Mouse (Mus musculus) forebrain, embryonic 13.5 days (tissue): Measurements from ENCODE around the gene Glis3. TPM values are rescaled to one million over a fixed set of nuclear protein-coding genes. Genes with fewer than 3 reads are reported as not detected.

Experiments used
- ATAC-seq: fragments of 200-750 bp; cut with Nextera tagmentation; 2 replicates; pipeline ENCODE4 v1.8.0; 2017
- H3K27ac ChIP-seq: fragments of 300-500 bp; sonication (generic); 2 replicates; pipeline ENCODE4 v1.5.1; 2015; ENCODE audit warnings: inconsistent platforms, mild to moderate bottlenecking, moderate library complexity
- H3K27me3 ChIP-seq: fragments of 300-500 bp; sonication (generic); 2 replicates; pipeline ENCODE4 v1.6.1; 2015; ENCODE audit warnings: mild to moderate bottlenecking, inconsistent platforms
- H3K36me3 ChIP-seq: fragments of 300-500 bp; sonication (generic); 2 replicates; pipeline ENCODE4 v1.6.1; 2015; ENCODE audit warnings: mild to moderate bottlenecking, inconsistent platforms; ENCODE audit not compliant: poor library complexity, severe bottlenecking
- H3K4me1 ChIP-seq: fragments of 300-500 bp; sonication (generic); 2 replicates; pipeline ENCODE4 v1.6.1; 2015; ENCODE audit warnings: inconsistent platforms
- H3K4me2 ChIP-seq: fragments of 300-500 bp; sonication (generic); 2 replicates; pipeline ENCODE4 v1.6.1; 2015; ENCODE audit warnings: inconsistent platforms, mild to moderate bottlenecking, moderate library complexity
- H3K4me3 ChIP-seq: fragments of 300-500 bp; sonication (generic); 2 replicates; pipeline ENCODE4 v1.5.1; 2015; ENCODE audit warnings: mild to moderate bottlenecking, inconsistent platforms
- H3K9ac ChIP-seq: fragments of 300-500 bp; sonication (generic); 2 replicates; pipeline ENCODE4 v1.6.1; 2015; ENCODE audit warnings: mild to moderate bottlenecking, inconsistent platforms
- H3K9me3 ChIP-seq: fragments of 300-500 bp; sonication (generic); replicated peaks from 2 replicates; pipeline ENCODE4 v1.6.1; 2016; ENCODE audit warnings: inconsistent platforms
- WGBS: fragments of 180-500 bp; shearing (Covaris S2); methylation state at CpG from one replicate; pipeline ENCODE4 v1.1.7; 2015; 5-methylcytosine and 5-hydroxymethylcytosine counted together
- polyA plus RNA-seq: library from polyadenylated mRNA; unstranded; fragments of >200 nt; fragmentation: Nextera tagmentation; extraction: Ambion mirVana; gene quantifications from 2 replicates; pipeline ENCODE4 v1.2.1, GENCODE M21; 2015

The Glis3 gene
- 1.1 and 1.3 TPM in 2 replicates for polyA plus RNA-seq

- Histone ChIP-seq H3K9ac (peak within 1 kb of the TSS; percentile 68), H3K27me3 (peaks cover 53% of the 10 kb centered on the region), H3K9me3 (no peaks in the 10 kb centered on the region), H3K4me1 (peaks cover 39% of the 10 kb centered on the region), H3K27ac (no peak within 1 kb of the TSS), H3K36me3 (no peaks in the 10 kb centered on the region), H3K4me2 (peak within 1 kb of the TSS; percentile 99), H3K4me3 (peak within 1 kb of the TSS; percentile 58)
- ATAC-seq = peak; percentile 91
- WGBS = 0% methylated on average over 55 of the region's 66 CpGs
Observed at GRCm38 (mm10) chr19:28679776-28680391, at the start of gene Glis3. Glis3 (minus strand) TSS chr19:28680077.

DNA sequence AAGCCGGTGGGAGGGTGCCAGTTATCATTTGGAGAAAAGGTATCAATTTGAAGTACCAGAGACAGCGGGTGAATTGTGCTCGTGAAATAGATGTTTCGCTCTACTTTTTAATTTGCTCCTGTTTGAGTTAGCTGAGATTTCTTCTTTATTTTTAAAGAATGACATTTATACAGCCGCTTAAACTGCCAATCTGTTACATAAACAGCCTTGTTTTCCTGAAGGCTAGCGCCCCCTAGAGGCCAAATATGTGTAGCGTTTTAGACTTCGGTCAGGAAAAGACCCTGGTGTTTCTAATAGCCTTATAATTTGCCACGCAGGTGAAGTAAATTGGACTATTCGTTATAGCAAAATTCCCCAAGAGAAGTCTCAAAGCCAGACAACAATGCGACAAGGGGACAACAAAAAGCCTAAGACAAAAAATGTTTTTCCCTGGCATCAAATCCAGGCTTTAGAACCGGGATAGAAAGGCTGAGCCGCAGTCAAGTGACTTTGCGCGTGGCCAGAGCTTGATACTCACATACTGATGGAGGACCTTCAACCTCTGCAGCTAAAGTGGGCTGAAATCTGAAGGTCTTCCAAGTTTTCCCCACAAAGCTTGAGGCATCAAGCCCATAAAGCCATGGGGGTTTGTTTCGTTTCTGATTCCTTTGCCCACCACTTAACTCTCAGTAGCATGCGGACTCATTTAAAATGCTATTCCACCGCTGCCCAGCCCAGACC is 46.4 kb upstream of the Glis3 start:
- no peak overlapping the region for H3K27ac ChIP-seq
- peaks cover 4% of the 10 kb centered on the region; the same call in 1 of the 2 replicates for H3K27me3 ChIP-seq

DNA sequence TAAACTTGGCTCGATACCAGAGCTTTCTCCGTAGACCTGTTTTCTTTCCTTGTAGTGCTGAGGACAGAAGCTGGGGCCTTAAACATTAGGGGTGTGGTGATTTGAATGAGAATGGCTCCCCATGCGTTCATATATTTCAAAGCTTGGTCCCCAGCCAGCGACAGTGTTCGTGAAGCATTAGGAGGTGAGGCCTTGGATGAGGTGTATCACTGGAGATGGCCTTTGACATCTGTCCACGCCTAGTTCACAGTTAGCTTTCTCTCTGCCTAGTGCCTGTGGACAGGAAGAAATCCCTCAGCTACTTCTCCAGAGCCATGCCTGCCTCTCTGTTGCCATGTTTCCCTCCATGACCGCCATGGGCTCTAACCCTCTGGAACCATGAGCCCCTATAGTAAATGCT is 44.8 kb upstream of the Glis3 start:
- no peaks in the 10 kb centered on the region for H3K36me3 ChIP-seq
- H3K9ac ChIP-seq = no peak overlapping the region
- WGBS = 82% methylated on average over 7 of the region's 7 CpGs
- ATAC-seq = no peak
- H3K27me3 ChIP-seq = peaks cover 4% of the 10 kb centered on the region; the same call in 1 of the 2 replicates
- no peak overlapping the region for H3K4me2 ChIP-seq
- no peak overlapping the region for H3K4me3 ChIP-seq
- no peaks in the 10 kb centered on the region for H3K9me3 ChIP-seq
- no peak overlapping the region for H3K27ac ChIP-seq
- no peaks in the 10 kb centered on the region for H3K4me1 ChIP-seq

More for the DNA sequence above, 46.4 kb upstream of the Glis3 start:
- Histone ChIP-seq H3K4me2 (no peak overlapping the region), H3K9me3 (no peaks in the 10 kb centered on the region), H3K4me1 (no peaks in the 10 kb centered on the region), H3K36me3 (no peaks in the 10 kb centered on the region), H3K4me3 (no peak overlapping the region), H3K9ac (no peak overlapping the region)
- 58% methylated on average over 18 of the region's 18 CpGs for WGBS
- ATAC-seq = no peak

DNA sequence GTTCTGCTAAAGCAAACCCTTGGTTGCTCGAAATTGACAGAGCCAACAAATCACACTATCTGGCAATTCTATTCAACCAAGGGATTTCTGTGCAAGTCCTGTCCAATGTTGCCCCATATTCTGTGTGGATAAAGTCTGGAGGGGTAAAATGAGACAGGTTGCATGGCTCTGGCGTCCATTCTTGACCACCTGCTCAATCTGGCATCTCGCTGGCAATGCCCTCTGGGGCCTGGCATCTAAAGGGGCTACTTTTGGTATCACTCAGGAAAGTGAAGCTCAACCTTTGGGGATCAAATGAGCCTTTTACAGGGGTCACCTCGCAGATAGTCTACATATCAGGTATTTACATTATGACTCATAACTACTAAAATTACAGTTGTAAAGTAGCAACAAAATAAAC is 42.7 kb upstream of the Glis3 start:
- H3K9me3 ChIP-seq = no peaks in the 10 kb centered on the region
- 79% methylated on average over 4 of the region's 4 CpGs for WGBS
- no peak overlapping the region for H3K9ac ChIP-seq
- no peaks in the 10 kb centered on the region for H3K4me1 ChIP-seq
- H3K27ac ChIP-seq = no peak overlapping the region
- ATAC-seq = no peak
- peaks cover 4% of the 10 kb centered on the region; the same call in 1 of the 2 replicates for H3K27me3 ChIP-seq
- no peak overlapping the region for H3K4me2 ChIP-seq
- H3K4me3 ChIP-seq = no peak overlapping the region
- H3K36me3 ChIP-seq = no peaks in the 10 kb centered on the region

DNA sequence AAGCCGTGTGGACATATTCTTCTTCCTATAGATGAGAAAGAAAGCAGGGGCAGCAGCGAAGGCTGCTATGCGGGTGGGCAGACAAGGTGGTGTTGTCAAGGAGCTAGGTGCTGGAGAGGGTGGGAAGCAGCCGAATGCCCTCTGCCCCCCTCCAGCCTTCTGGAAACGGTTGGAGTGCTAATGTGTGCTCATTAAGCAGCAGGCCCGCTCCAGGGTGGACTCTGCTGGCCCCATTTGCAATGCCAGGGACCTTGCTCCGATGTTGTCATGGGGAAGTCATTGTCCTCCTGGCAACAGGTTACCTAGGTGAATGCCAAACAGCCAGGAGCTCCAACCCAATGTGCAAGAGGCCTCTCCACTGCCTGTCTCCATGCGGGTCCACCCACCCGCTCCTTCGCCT is 42.0 kb upstream of the Glis3 start:
- H3K4me2 ChIP-seq = no peak overlapping the region
- H3K9ac ChIP-seq = no peak overlapping the region
- H3K9me3 ChIP-seq = no peaks in the 10 kb centered on the region
- H3K36me3 ChIP-seq = no peaks in the 10 kb centered on the region
- peaks cover 4% of the 10 kb centered on the region; the same call in 1 of the 2 replicates for H3K27me3 ChIP-seq
- no peaks in the 10 kb centered on the region for H3K4me1 ChIP-seq
- H3K27ac ChIP-seq = no peak overlapping the region
- H3K4me3 ChIP-seq = no peak overlapping the region
- ATAC-seq = no peak
- 86% methylated on average over 10 of the region's 10 CpGs for WGBS

DNA sequence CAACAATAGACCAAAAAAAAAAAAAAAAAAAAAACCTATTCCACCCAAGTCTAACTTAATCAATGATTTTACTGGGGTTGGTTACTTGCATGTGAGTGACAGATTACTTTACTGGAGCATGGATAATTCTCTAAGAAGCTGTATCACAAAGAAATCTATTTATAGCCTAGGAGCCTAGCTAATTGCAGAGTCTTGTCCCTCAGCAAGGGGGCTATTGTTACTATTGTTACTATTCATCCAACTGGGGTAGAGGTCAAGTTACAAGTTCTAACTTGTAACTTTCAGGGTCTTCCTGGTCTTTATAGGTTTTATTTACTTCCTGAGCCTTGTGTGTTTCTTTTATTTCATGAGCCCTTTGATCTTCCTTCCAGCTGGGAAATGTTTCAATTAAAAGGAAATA is 40.1 kb upstream of the Glis3 start:
- ATAC-seq = no peak
- H3K4me1 ChIP-seq = no peaks in the 10 kb centered on the region
- no peak overlapping the region for H3K9ac ChIP-seq
- H3K9me3 ChIP-seq = no peaks in the 10 kb centered on the region
- no peak overlapping the region for H3K27ac ChIP-seq
- no peaks in the 10 kb centered on the region for H3K36me3 ChIP-seq
- peaks cover 4% of the 10 kb centered on the region; the same call in 1 of the 2 replicates for H3K27me3 ChIP-seq
- H3K4me2 ChIP-seq = no peak overlapping the region
- no peak overlapping the region for H3K4me3 ChIP-seq

DNA sequence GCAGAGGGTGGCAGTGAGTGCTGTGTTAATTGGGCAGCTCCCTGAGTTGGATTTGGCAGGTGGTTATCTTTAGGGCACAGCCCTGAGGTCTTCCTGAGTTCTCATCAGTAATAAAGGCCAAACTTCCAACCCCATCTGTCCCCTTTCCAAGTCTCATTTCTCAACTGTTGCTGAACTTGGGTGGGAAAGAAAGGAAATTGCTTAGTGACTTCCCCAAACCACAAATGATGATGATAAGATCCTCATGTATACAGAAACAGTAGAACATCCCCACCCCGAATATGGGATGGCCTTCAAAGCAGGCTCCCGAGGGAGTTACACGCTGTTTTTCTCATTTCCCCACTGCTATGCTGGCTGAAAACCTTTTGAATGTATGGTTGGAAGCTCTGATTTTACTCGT is 34.8 kb upstream of the Glis3 start:
- no peaks in the 10 kb centered on the region for H3K27me3 ChIP-seq
- no peaks in the 10 kb centered on the region for H3K4me1 ChIP-seq
- H3K36me3 ChIP-seq = no peaks in the 10 kb centered on the region
- no peak for ATAC-seq
- no peak overlapping the region for H3K4me2 ChIP-seq
- no peak overlapping the region for H3K4me3 ChIP-seq
- no peak overlapping the region for H3K9ac ChIP-seq
- H3K9me3 ChIP-seq = no peaks in the 10 kb centered on the region
- H3K27ac ChIP-seq = no peak overlapping the region
- WGBS = 88% methylated on average over 4 of the region's 4 CpGs

- WGBS = 74% methylated on average over 3 of the region's 3 CpGs
- Histone ChIP-seq H3K9ac (no peak overlapping the region), H3K4me1 (no peaks in the 10 kb centered on the region), H3K4me2 (no peak overlapping the region), H3K4me3 (no peak overlapping the region), H3K36me3 (no peaks in the 10 kb centered on the region), H3K27me3 (0 out of 2 replicates have a peak, but pooled peaks cover 2% of the 10 kb centered on the region), H3K27ac (no peak overlapping the region), H3K9me3 (no peaks in the 10 kb centered on the region)
- ATAC-seq = no peak
Observed at GRCm38 (mm10) chr19:28697718-28698117, 17.8 kb upstream of the Glis3 start.

DNA sequence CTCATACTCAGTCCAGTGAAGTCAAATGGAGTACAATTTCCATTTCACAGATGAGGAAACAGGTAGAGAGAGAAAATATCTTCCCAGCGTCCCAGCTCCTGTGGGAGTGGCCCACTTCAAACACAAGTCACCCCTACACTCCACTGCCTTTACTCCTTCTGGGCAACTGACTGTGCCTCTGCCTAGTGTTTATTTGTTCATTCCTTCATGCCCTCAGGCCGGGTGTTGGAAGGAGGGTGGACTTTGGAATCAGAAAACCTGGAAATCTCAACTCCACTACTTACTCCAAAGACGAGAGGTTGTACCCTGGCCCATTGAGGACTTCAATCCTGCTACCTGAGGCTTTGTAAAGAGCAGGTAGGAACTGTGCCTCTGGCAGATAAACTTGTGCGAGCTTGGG is 6.5 kb upstream of the Glis3 start:
- H3K9me3 ChIP-seq = no peaks in the 10 kb centered on the region
- no peak overlapping the region for H3K4me3 ChIP-seq
- H3K36me3 ChIP-seq = no peaks in the 10 kb centered on the region
- H3K9ac ChIP-seq = no peak overlapping the region
- no peak overlapping the region for H3K27ac ChIP-seq
- no peaks in the 10 kb centered on the region for H3K4me1 ChIP-seq
- H3K27me3 ChIP-seq = 0 out of 2 replicates have a peak, but pooled peaks cover 12% of the 10 kb centered on the region
- 90% methylated on average over 4 of the region's 4 CpGs for WGBS
- H3K4me2 ChIP-seq = no peak overlapping the region
- ATAC-seq = no peak

- 31% methylated on average over 4 of the region's 4 CpGs for WGBS
- H3K9ac ChIP-seq = no peak overlapping the region
- H3K9me3 ChIP-seq = no peaks in the 10 kb centered on the region
- H3K4me2 ChIP-seq = no peak overlapping the region
- H3K36me3 ChIP-seq = no peaks in the 10 kb centered on the region
- ATAC-seq = 0 out of 2 replicates have a peak, but pooled peaks have one; percentile 45
- peaks cover 3% of the 10 kb centered on the region for H3K4me1 ChIP-seq
- H3K4me3 ChIP-seq = no peak overlapping the region
- peaks cover 17% of the 10 kb centered on the region for H3K27me3 ChIP-seq
- H3K27ac ChIP-seq = no peak overlapping the region
Observed at GRCm38 (mm10) chr19:28685484-28685883, 5.6 kb upstream of the Glis3 start.

- no peak overlapping the region for H3K9ac ChIP-seq
- peaks cover 27% of the 10 kb centered on the region for H3K27me3 ChIP-seq
- H3K27ac ChIP-seq = no peak overlapping the region
- 93% methylated on average over 6 of the region's 6 CpGs for WGBS
- no peak overlapping the region for H3K4me2 ChIP-seq
- no peaks in the 10 kb centered on the region for H3K9me3 ChIP-seq
- ATAC-seq = no peak
- peaks cover 14% of the 10 kb centered on the region for H3K4me1 ChIP-seq
- H3K36me3 ChIP-seq = no peaks in the 10 kb centered on the region
- H3K4me3 ChIP-seq = no peak overlapping the region
Observed at GRCm38 (mm10) chr19:28684347-28684746, 4.5 kb upstream of the Glis3 start.

- H3K27ac ChIP-seq = no peak overlapping the region
- H3K4me2 ChIP-seq = no peak overlapping the region
- no peak for ATAC-seq
- H3K4me3 ChIP-seq = no peak overlapping the region
- H3K9me3 ChIP-seq = no peaks in the 10 kb centered on the region
- H3K4me1 ChIP-seq = peaks cover 24% of the 10 kb centered on the region
- WGBS = 89% methylated on average over 4 of the region's 4 CpGs
- no peak overlapping the region for H3K9ac ChIP-seq
- no peaks in the 10 kb centered on the region for H3K36me3 ChIP-seq
- peaks cover 37% of the 10 kb centered on the region for H3K27me3 ChIP-seq
Observed at GRCm38 (mm10) chr19:28683346-28683745, 3.5 kb upstream of the Glis3 start.
